Mouse (Mus musculus) cerebellum, adult 2 months (tissue): ENCODE results near the gene Abhd8.

ENCODE experiments used
- CTCF ChIP-seq: fragments of 200-500 bp; IDR thresholded peaks from 2 replicates; pipeline ENCODE4 v1.5.1; 2011; ENCODE audit warnings: low read depth, mild to moderate bottlenecking, control low read depth, low read length, moderate library complexity, borderline replicate concordance; ENCODE audit not compliant: insufficient read depth
- POLR2A ChIP-seq: fragments of 200-500 bp; IDR thresholded peaks from 2 replicates; pipeline ENCODE4 v1.6.1; 2011; ENCODE audit warnings: low read length, control low read depth, borderline replicate concordance; ENCODE audit not compliant: insufficient read depth

GRCm38 (mm10) chr8:71486136-71486529 is 22.7 kb upstream of the Abhd8 start:
- no peak for TF ChIP-seq CTCF
- TF ChIP-seq POLR2A: no peak
